Mouse (Mus musculus) forebrain, postnatal 0 days (tissue): ENCODE data around the gene Tymp. TPM values are rescaled to one million over a fixed set of nuclear protein-coding genes. Genes with fewer than 3 reads are reported as not detected.

ENCODE experiments used
- ATAC-seq: fragments of 200-750 bp; cut with Nextera tagmentation; 2 replicates; pipeline ENCODE4 v1.8.0; 2017; ENCODE audit warnings: mild to moderate bottlenecking, moderate library complexity
- DNase-seq: peaks from one replicate; pipeline ENCODE4 v3.0.0-alpha.2; 2015
- H3K27ac ChIP-seq: fragments of 300-500 bp; sonication (generic); 2 replicates; pipeline ENCODE4 v1.5.1; 2014; ENCODE audit warnings: low read depth, mild to moderate bottlenecking, antibody characterized with exemption, low read length, moderate library complexity, mixed read lengths
- H3K27me3 ChIP-seq: fragments of 300-500 bp; sonication (generic); 2 replicates; pipeline ENCODE4 v1.6.1; 2014; ENCODE audit warnings: mild to moderate bottlenecking, low read length, mixed read lengths; ENCODE audit not compliant: insufficient read depth
- H3K36me3 ChIP-seq: fragments of 300-500 bp; sonication (generic); 2 replicates; pipeline ENCODE4 v1.6.1; 2014; ENCODE audit warnings: mild to moderate bottlenecking, moderate library complexity; ENCODE audit not compliant: insufficient read depth
- H3K4me1 ChIP-seq: fragments of 300-500 bp; sonication (generic); 2 replicates; pipeline ENCODE4 v1.6.1; 2014; ENCODE audit warnings: antibody characterized with exemption; ENCODE audit not compliant: insufficient read depth
- H3K4me2 ChIP-seq: fragments of 300-500 bp; sonication (generic); 2 replicates; pipeline ENCODE4 v1.6.1; 2014; ENCODE audit warnings: low read depth, mild to moderate bottlenecking, moderate library complexity
- H3K4me3 ChIP-seq: fragments of 300-500 bp; sonication (generic); 2 replicates; pipeline ENCODE4 v1.5.1; 2014; ENCODE audit warnings: low read depth, low read length, mixed read lengths
- H3K9ac ChIP-seq: fragments of 300-500 bp; sonication (generic); 2 replicates; pipeline ENCODE4 v1.6.1; 2014; ENCODE audit warnings: mild to moderate bottlenecking
- H3K9me3 ChIP-seq: fragments of 300-500 bp; sonication (generic); 2 replicates; pipeline ENCODE4 v1.6.1; 2016; ENCODE audit warnings: low read length
- CTCF ChIP-seq: sonication (generic); IDR thresholded peaks from 2 replicates; pipeline ENCODE4 v1.5.1; 2016; ENCODE audit warnings: antibody characterized with exemption, control low read depth, low read depth
- WGBS: fragments of 180-500 bp; shearing (Covaris S2); extraction: QIAGEN DNeasy Blood & Tissue Kit; methylation state at CpG from one replicate; pipeline ENCODE4 v1.1.7; 2014; 5-methylcytosine and 5-hydroxymethylcytosine counted together
- polyA plus RNA-seq: library from polyadenylated mRNA; unstranded; fragments of >200 nt; fragmentation: Nextera tagmentation; extraction: Ambion mirVana; gene quantifications from 2 replicates; pipeline ENCODE4 v1.2.1, GENCODE M21; 2015
- total RNA-seq: library from RNA; depleted of rRNA; stranded (reverse); fragments of >200 nt; gene quantifications from 2 replicates; pipeline ENCODE4 v1.2.3, GENCODE M21; 2014; rRNA removed

Gene Tymp
- total and polyA plus RNA-seq, 2 experiments from 2014 or later = 3.5 to 3.7 TPM

- WGBS = 85% methylated on average over 17 of the region's 17 CpGs
- no peak for DNase-seq
- H3K4me2 ChIP-seq = no peak overlapping the region
- no peak overlapping the region for H3K27ac ChIP-seq
- H3K9ac ChIP-seq = no peak overlapping the region
- H3K9me3 ChIP-seq = no peaks in the 10 kb centered on the region
- no peaks in the 10 kb centered on the region for H3K27me3 ChIP-seq
- H3K36me3 ChIP-seq = no peaks in the 10 kb centered on the region
- no peak for TF ChIP-seq CTCF
- ATAC-seq = no peak
- no peak overlapping the region for H3K4me3 ChIP-seq
- H3K4me1 ChIP-seq = no peaks in the 10 kb centered on the region
Measured at GRCm38 (mm10) chr15:89334774-89335537, 41.9 kb downstream of the Tymp start.

GRCm38 (mm10) chr15:89334271-89334670 lies 42.6 kb downstream of the Tymp start, which contains the start of gene Miox:
Miox (plus strand) TSS chr15:89334398.
- DNase-seq (no peak), ATAC-seq (no peak)
- WGBS = 92% methylated on average over 7 of the region's 7 CpGs
- Histone ChIP-seq H3K4me1 (no peaks in the 10 kb centered on the region), H3K36me3 (no peaks in the 10 kb centered on the region), H3K4me2 (no peak within 1 kb of the TSS), H3K9me3 (no peaks in the 10 kb centered on the region), H3K27me3 (no peaks in the 10 kb centered on the region), H3K9ac (no peak within 1 kb of the TSS), H3K27ac (no peak within 1 kb of the TSS), H3K4me3 (no peak within 1 kb of the TSS)
- TF ChIP-seq CTCF = no peak

GRCm38 (mm10) chr15:89326441-89326840 lies 50.4 kb downstream of the Tymp start:
- DNase-seq = no peak
- Histone ChIP-seq H3K4me3 (no peak overlapping the region), H3K4me1 (no peaks in the 10 kb centered on the region), H3K4me2 (no peak overlapping the region), H3K9ac (no peak overlapping the region), H3K27ac (no peak overlapping the region), H3K27me3 (peaks cover 6% of the 10 kb centered on the region; the same call in 1 of the 2 replicates), H3K36me3 (no peaks in the 10 kb centered on the region), H3K9me3 (no peaks in the 10 kb centered on the region)
- TF ChIP-seq CTCF = no peak
- WGBS = 72% methylated on average over 5 of the region's 5 CpGs
- ATAC-seq = no peak

GRCm38 (mm10) chr15:89323656-89324055 lies 53.2 kb downstream of the Tymp start:
- ATAC-seq = no peak
- no peaks in the 10 kb centered on the region for H3K36me3 ChIP-seq

GRCm38 (mm10) chr15:89322670-89323522 lies 53.9 kb downstream of the Tymp start, which contains the start of gene Adm2:
Adm2 (plus strand) TSS chr15:89322720.
- no peaks in the 10 kb centered on the region for H3K9me3 ChIP-seq
- 9% methylated on average over 26 of the region's 26 CpGs for WGBS
- H3K4me2 ChIP-seq = 0 out of 2 replicates have a peak within 1 kb of the TSS, but pooled peaks have one; percentile 13
- H3K27me3 ChIP-seq = peaks cover 6% of the 10 kb centered on the region; the same call in 1 of the 2 replicates
- no peaks in the 10 kb centered on the region for H3K36me3 ChIP-seq
- H3K27ac ChIP-seq = no peak within 1 kb of the TSS
- no peak within 1 kb of the TSS for H3K9ac ChIP-seq
- no peak for TF ChIP-seq CTCF
- ATAC-seq (no peak), DNase-seq (no peak)
- no peaks in the 10 kb centered on the region for H3K4me1 ChIP-seq
- no peak within 1 kb of the TSS for H3K4me3 ChIP-seq

More at GRCm38 (mm10) chr15:89323656-89324055, 53.2 kb downstream of the Tymp start:
- Histone ChIP-seq H3K9me3 (no peaks in the 10 kb centered on the region), H3K4me1 (no peaks in the 10 kb centered on the region), H3K27ac (no peak overlapping the region), H3K4me2 (no peak overlapping the region), H3K4me3 (no peak overlapping the region), H3K27me3 (peaks cover 6% of the 10 kb centered on the region; the same call in 1 of the 2 replicates), H3K9ac (no peak overlapping the region)
- no peak for TF ChIP-seq CTCF
- 91% methylated on average over 4 of the region's 4 CpGs for WGBS
- no peak for DNase-seq

Other genes starting within 250 kb of the Tymp start
- gene Hdac10, start 248.3 kb downstream of the Tymp start, total RNA-seq = 33.1 and 44.3 TPM in 2 replicates
- gene Hdac10, start 248.3 kb downstream of the Tymp start, polyA plus RNA-seq = 27.9 and 30.1 TPM in 2 replicates
- gene Mapk12, start 236.3 kb downstream of the Tymp start, total RNA-seq = 1.8 and 3.4 TPM in 2 replicates
- 2.0 and 2.8 TPM in 2 replicates for gene Mapk12, start 236.3 kb downstream of the Tymp start, polyA plus RNA-seq
- gene Mapk11, start 227.4 kb downstream of the Tymp start, total RNA-seq = 35.2 and 35.8 TPM in 2 replicates
- 16.2 and 21.3 TPM in 2 replicates for gene Mapk11, start 227.4 kb downstream of the Tymp start, polyA plus RNA-seq
- gene Plxnb2, start 196.3 kb downstream of the Tymp start, total RNA-seq = 126 and 138 TPM in 2 replicates
- 45.2 and 52.8 TPM in 2 replicates for gene Plxnb2, start 196.3 kb downstream of the Tymp start, polyA plus RNA-seq
- gene Dennd6b, start 180.5 kb downstream of the Tymp start, total RNA-seq = 73.7 and 89.6 TPM in 2 replicates
- gene Dennd6b, start 180.5 kb downstream of the Tymp start, polyA plus RNA-seq = 43.4 and 53.3 TPM in 2 replicates
- gene Ppp6r2, start 165.5 kb downstream of the Tymp start, total RNA-seq = 252 and 296 TPM in 2 replicates
- 70.0 and 77.2 TPM in 2 replicates for gene Ppp6r2, start 165.5 kb downstream of the Tymp start, polyA plus RNA-seq
- 164 and 165 TPM in 2 replicates for gene Sbf1, start 61.7 kb downstream of the Tymp start, total RNA-seq
- 46.2 and 60.7 TPM in 2 replicates for gene Sbf1, start 61.7 kb downstream of the Tymp start, polyA plus RNA-seq
- not detected in 2 replicates for gene Adm2, start 54.3 kb downstream of the Tymp start, total RNA-seq
- gene Adm2, start 54.3 kb downstream of the Tymp start, polyA plus RNA-seq = not detected in 2 replicates
- not detected in 2 replicates for gene Miox, start 42.6 kb downstream of the Tymp start, total RNA-seq
- not detected in 2 replicates for gene Miox, start 42.6 kb downstream of the Tymp start, polyA plus RNA-seq
- 12.5 and 17.0 TPM in 2 replicates for gene Lmf2, start 21.4 kb downstream of the Tymp start, total RNA-seq
- gene Lmf2, start 21.4 kb downstream of the Tymp start, polyA plus RNA-seq = 24.7 and 25.4 TPM in 2 replicates
- 88.4 and 93.8 TPM in 2 replicates for gene Ncaph2, start 21.3 kb downstream of the Tymp start, total RNA-seq
- gene Ncaph2, start 21.3 kb downstream of the Tymp start, polyA plus RNA-seq = 94.9 and 95.1 TPM in 2 replicates
- 34.6 and 37.6 TPM in 2 replicates for gene Sco2, start 3.2 kb downstream of the Tymp start, total RNA-seq
- gene Sco2, start 3.2 kb downstream of the Tymp start, polyA plus RNA-seq = 24.0 and 24.2 TPM in 2 replicates
- 3.5 and 5.0 TPM in 2 replicates for gene Odf3b, start 2.2 kb upstream of the Tymp start, total RNA-seq
- gene Odf3b, start 2.2 kb upstream of the Tymp start, polyA plus RNA-seq = 6.9 and 9.9 TPM in 2 replicates
- gene Klhdc7b, start 7.9 kb upstream of the Tymp start, total RNA-seq = 0.10 and 0.23 TPM in 2 replicates
- 0.11 TPM in 1 of 2 replicates, not detected in the other for gene Klhdc7b, start 7.9 kb upstream of the Tymp start, polyA plus RNA-seq
- not detected in 2 replicates for gene Syce3, start 33.5 kb upstream of the Tymp start, total RNA-seq
- gene Syce3, start 33.5 kb upstream of the Tymp start, polyA plus RNA-seq = 0.49 TPM in 1 of 2 replicates, not detected in the other
- 5.0 TPM in 2 replicates for gene Cpt1b, start 48.8 kb upstream of the Tymp start, total RNA-seq
- gene Cpt1b, start 48.8 kb upstream of the Tymp start, polyA plus RNA-seq = 1.1 and 1.3 TPM in 2 replicates
- gene C730034F03Rik, start 52.5 kb upstream of the Tymp start, total RNA-seq = 0.90 and 1.3 TPM in 2 replicates
- gene C730034F03Rik, start 52.5 kb upstream of the Tymp start, polyA plus RNA-seq = 1.3 and 2.3 TPM in 2 replicates
- 1.7 and 1.8 TPM in 2 replicates for gene Gm44502, start 52.7 kb upstream of the Tymp start, total RNA-seq
- not detected in 2 replicates for gene Gm44502, start 52.7 kb upstream of the Tymp start, polyA plus RNA-seq
- 56.9 and 59.9 TPM in 2 replicates for gene Chkb, start 52.9 kb upstream of the Tymp start, total RNA-seq
- 78.2 and 92.4 TPM in 2 replicates for gene Chkb, start 52.9 kb upstream of the Tymp start, polyA plus RNA-seq
- 95.3 and 95.8 TPM in 2 replicates for gene Mapk8ip2, start 76.9 kb upstream of the Tymp start, total RNA-seq
- gene Mapk8ip2, start 76.9 kb upstream of the Tymp start, polyA plus RNA-seq = 57.8 and 70.9 TPM in 2 replicates
- 24.5 and 32.4 TPM in 2 replicates for gene Arsa, start 100.4 kb upstream of the Tymp start, total RNA-seq
- gene Arsa, start 100.4 kb upstream of the Tymp start, polyA plus RNA-seq = 25.4 and 29.0 TPM in 2 replicates
- gene Shank3, start 122.6 kb upstream of the Tymp start, total RNA-seq = 38.9 and 42.4 TPM in 2 replicates
- 5.9 and 10.6 TPM in 2 replicates for gene Shank3, start 122.6 kb upstream of the Tymp start, polyA plus RNA-seq
- gene Acr, start 191.3 kb upstream of the Tymp start, total RNA-seq = 2.0 and 3.6 TPM in 2 replicates
- 1.3 and 2.0 TPM in 2 replicates for gene Acr, start 191.3 kb upstream of the Tymp start, polyA plus RNA-seq
- gene Rabl2, start 214.9 kb upstream of the Tymp start, total RNA-seq = 38.6 and 51.3 TPM in 2 replicates
- gene Rabl2, start 214.9 kb upstream of the Tymp start, polyA plus RNA-seq = 62.4 and 62.6 TPM in 2 replicates